Mouse (Mus musculus): Measurements from ENCODE around the gene Rasa3.

GRCm38 (mm10) chr8:13657479-13657878, 19.9 kb downstream of the Rasa3 start:
- TF ChIP-seq CTCF (conservative IDR thresholded peaks at IDR 0.05; ENCODE audit: low read length) (no peak), POU5F1 (IDR thresholded peaks at IDR 0.05; ENCODE audit: borderline replicate concordance, low read length) (no peak), NANOG (IDR thresholded peaks at IDR 0.05; ENCODE audit: borderline replicate concordance, low read length) (no peak)
